Mouse (Mus musculus): ENCODE data around the gene Dna2.
"Not testable (repeated sequence)": the region's sequence is repeated elsewhere in the genome, so short reads cannot be mapped to it uniquely, and the experiment has no call there.

Gene Dna2

DNA sequence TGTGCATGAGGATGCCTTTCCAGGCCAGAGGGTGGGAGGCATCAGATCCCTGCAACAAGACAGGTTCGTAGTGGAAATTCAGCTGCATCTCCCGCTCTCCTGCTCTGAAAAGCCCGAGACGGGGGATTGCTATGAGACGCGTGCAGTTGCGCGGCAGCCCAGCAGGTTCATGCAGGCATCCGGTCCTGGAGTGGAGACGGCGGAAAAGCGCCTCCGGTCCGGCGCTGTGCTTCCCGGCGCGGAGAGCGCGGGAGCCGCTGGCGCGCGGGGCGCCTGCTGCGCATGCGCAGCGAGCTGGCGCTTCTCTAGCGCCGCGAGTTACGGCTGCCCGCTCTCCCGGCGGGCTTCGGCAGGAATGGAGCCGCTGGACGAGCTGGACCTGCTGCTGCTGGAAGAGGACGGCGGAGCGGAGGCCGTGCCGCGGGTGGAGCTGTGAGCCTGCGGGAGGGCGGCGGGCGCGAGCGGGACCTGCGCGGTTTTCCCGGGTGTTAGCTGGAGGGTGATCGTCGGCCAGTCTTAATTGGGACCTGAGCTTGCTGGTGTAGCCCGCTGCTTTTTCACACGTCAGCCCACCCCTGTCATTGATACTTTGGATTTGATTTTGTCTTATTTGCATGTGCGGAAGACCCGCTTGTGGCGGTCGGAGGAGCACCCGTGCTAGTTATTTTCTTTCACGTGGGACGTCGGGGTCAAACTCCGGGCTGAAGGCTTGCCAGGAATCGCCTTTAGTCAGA is at the start of gene Dna2:
Gene Dna2 (plus strand): TSS at position 289 of the 734 bp plus-strand sequence.
- in situ Hi-C loops (cut with MboI): no loop called here

DNA sequence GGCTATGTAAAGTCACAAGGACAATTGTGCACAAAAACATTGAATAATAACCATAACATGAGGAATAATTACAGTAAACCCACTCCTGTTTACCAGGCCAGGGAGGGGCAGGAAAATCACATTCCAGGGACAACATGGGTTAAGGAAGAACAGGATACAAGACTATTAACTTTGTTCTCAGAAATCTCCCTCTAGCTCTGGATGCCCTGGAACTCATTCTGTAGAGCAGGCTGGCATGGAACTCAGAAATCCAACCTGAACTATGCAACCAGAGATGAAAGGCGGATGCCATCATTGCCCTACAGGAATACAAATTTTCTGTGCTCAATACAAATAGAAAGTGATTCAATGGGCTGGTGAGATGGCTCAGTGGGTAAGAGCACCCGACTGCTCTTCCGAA is 49.4 kb upstream of the Dna2 start:
- in situ Hi-C loops (cut with MboI): no loop called here

DNA sequence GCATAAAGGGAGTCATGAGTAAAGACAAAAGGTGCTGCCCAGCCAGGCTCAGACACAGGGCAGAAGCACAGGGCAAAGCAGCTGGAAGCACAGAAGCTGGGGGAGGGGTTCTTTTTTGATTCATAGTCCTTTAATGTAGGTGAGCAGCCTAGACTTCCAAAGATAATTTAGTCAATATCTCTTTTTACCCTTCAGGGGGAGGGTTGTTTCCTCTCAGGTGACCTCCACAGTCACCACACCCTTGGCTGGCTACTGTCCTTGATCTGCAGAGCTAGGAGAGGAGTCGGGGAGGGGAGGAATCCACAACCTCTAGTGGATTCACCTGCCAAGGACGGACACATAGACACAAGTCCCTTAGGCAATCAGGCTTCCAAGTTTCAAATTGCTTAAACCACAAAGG is 48.8 kb upstream of the Dna2 start:
- in situ Hi-C loops (cut with MboI): no loop called here

DNA sequence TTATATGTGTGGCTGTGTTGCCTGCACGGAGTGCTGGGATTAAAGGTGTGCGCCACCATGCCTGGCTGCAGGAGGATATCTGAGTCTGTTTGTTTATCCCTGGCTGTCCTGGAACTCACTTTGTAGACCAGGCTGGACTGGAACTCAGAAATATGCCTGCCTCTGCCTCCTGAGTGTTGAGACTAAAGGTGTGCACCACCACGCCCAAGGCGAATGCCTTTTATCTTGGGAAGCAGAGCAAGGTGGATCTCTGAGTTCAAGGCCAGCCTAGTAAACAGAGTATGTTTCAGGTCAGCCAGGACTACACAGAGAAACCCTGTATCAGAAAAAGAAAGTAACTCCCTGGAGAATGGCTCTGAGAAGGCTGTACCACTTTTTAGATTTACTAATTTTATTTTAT is 46.7 kb upstream of the Dna2 start:
- in situ Hi-C loops (cut with MboI): no loop called here

DNA sequence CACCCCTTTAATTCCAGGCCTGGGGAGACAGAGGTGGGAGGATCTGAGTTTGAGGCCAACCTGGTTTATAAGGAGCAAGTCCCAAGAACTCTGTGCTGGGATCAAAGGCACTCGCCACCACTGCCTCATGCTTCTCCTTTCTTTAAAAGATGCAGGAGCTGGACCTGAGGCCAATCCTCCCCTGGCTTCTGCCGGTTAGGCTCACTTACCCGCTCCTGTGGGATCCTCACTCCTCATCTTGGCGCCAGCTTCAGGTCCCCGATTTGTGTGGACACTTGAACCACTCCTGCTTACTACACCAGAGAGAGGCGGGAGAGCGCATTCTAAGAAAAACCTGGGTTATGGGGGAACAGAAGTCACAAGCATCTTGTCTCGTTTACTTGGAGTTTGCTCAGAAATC is 45.0 kb upstream of the Dna2 start:
- in situ Hi-C loops (cut with MboI): no loop called here

DNA sequence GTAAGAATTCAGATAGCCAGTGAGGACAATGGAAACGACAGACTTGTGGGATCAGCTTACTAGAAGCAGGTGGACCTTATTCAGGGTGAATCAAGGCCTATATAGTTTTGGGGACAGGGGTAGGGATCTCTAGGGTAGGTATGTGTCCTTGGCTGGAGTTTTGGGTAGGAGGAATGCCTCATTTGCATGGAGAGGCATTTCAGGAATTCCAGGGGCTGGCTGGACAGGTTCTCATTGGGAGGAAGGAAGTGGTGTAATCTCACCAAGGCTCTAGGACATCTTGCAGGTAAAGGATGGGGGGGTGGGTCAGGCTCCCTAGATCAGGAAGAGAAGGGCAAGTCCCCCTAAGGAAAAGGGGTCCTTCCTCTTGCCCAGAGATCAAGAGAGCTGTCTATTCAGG is 44.0 kb upstream of the Dna2 start:
- in situ Hi-C loops (cut with MboI): no loop called here

DNA sequence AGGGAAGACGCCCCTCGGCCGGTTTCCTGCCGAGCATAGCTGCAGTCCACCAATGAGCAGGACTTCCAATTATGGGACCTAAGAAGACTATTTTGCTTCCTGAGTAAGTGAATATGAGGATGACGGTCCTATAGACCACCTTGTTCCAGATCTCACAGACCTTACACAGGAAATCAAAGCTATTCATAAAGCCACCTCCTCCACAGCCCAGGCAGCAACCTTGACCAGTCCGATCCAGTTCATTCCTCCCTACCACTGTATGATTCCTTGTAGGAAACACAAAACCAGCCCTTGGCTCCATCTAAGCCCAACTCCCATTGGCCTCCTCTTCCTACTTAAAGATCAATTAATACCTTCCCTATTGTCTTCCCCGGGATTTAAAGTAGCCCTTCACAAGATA is 40.5 kb upstream of the Dna2 start:
- in situ Hi-C loops (cut with MboI): no loop called here

DNA sequence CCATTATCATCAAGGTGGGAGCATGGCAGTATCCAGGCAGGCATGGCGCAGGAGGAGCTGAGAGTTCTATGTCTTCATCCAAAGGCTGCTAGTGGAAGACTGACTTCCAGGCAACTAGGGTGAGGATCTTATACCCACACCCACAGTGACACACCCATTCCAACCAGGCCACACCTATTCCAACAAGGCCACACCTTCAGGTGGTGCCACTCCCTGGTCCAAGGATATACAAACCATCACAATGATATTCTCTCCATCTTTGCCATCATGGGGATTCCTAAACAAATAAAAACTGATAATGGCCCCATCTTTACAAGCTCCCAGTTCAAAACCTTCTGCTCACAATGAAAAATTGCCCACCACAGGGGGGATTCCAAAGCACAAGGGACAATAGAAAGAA is 37.9 kb upstream of the Dna2 start, which contains the start of gene Tet1:
Gene Tet1 (minus strand): TSS at position 101 of the 400 bp plus-strand sequence.
- in situ Hi-C loops (cut with MboI): not testable (repeated sequence)

DNA sequence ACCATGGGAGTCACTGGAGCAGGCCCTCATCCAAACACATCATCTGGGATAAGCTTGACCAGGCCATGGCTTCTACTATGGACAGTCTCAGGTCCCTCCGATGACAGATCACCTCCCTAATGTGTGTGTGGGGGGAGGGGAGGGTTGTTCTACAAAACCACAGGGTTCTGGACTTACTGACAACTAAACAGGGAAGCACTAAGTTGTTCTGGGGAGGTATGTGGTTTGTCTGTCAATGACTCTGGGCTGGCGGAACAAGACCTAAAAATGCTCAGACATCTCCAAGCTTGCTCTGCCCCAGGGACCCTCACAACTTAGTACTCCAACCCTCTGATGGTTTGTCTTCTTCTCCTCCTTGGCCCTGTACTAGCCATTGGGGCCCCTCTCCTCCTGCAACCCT is 35.7 kb upstream of the Dna2 start:
- in situ Hi-C loops (cut with MboI): no loop called here

DNA sequence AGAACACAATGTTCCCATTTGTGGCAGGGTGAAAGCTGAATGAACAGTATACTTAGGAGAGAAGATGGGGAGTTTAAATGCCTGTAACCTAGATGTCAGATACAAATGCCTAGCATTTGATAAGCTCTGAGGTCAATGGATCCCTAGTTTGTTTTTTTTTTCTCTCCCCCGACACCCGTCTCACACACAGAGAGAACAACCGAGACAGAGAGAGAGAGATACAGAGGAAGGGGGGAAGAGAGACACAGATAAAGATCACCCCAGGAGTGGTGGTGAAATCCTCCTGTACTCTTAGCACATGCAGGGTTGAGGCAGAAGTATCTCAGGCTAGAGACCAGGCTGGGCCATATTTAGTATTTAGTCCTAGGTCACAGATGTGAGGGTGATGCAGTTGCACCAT is 27.8 kb upstream of the Dna2 start:
- in situ Hi-C loops (cut with MboI): no loop called here

DNA sequence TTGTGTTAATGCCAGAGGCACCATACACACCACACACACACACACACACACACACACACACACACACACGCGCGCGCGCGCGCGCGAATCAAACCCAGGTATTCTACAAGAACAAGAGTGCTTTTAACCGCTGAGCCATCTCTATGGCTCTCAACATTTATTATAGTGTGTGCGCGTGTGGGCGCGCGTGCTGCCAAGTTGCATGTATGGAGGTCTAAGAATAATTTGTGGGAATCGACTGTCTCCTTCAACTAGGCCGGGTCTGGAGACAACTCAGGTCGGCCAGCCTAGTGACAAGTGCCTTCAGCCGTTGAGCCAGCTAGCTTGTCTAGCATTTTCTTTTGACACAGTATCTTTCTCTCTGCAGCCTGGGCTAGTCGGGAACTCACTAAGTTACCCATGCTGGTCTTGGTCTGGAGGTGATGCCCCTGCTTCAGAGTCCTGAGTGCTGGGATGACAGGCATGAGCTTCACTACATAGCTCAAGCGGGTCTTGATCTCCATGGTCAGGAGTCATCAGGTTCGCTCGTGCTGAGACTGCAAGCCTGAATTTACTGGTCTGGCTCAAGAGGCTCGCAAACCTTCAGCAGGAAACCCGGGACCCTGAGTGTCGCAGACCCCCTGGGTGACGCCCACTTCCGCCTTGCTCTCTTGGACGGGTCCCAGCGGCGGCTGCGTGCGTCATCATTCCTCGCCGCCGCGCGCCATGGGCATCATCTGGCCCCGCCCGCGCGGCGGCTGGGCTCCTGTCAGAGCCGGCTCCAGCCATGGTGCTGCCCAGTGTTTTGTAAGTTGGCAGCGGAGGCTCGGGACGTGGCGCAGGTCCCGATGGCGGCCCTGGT is 26.7 kb upstream of the Dna2 start, which contains the start of gene Slc25a16:
Gene Slc25a16 (plus strand): TSS at position 709 of the 841 bp plus-strand sequence.
- in situ Hi-C loops (cut with MboI): no loop called here

DNA sequence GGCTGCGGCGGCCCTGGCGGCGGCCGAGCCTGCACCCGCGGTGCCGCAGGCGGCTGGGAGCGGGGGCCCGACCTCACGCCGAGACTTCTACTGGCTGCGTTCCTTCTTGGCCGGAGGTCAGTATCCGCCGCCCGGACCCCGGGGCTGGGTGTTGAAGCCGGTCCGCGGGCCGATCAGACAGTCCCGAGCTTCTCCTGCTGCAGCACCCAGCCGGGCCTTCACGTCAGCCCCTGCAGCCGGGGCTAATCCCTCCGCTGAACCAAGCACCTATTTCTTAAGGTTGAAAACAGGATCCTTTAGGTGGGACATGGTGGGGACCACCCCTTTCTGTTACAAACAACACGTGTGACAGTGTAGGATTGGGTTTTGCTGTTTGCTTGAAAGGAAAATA is 26.1 kb upstream of the Dna2 start:
- in situ Hi-C loops (cut with MboI): no loop called here

DNA sequence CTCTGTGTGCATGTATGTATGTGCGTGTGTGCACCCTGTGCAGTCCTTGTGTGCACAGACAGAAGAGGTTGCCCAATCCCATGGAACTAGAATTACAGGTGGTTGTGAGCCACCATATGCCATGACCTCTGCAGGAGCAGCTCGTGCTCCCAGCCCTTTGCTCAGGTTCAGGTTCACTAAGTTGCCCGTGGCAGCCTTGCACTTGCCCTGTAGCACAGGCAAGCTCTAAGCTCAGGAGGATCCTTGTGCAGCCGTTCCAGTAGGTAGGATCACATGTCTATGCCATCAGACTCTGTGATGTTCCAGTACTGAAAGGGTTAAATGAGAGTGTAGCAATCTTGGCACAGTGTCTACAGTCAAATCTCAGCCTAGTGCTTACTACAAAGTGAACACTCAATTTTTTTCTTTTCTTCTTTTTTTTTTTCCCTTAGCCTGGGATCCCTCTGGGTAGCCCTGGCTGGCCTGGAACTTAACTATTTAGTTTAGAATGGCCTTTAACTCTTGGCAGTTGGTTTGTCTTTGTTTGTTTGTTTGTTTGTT is 22.7 kb upstream of the Dna2 start:
- in situ Hi-C loops (cut with MboI): no loop called here

DNA sequence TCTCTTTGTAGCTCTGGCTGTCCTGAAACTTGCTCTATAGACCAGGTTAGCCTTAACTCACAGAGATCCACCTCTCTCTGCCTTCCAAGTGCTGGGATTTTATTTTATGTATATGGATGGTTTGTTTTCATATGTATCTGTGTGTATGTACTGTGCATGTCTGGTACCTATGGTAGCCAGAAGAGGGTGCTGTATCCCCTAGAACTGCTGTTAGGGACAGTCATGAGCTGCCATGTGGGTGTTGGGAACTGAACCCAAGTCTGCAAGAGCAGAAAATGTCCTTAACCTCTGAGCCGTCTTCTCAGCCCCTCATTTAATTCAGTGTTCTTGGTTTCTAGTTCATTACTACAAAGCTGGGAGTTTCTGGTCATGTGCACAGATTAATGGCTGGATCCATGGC is 14.4 kb upstream of the Dna2 start:
- in situ Hi-C loops (cut with MboI): no loop called here

DNA sequence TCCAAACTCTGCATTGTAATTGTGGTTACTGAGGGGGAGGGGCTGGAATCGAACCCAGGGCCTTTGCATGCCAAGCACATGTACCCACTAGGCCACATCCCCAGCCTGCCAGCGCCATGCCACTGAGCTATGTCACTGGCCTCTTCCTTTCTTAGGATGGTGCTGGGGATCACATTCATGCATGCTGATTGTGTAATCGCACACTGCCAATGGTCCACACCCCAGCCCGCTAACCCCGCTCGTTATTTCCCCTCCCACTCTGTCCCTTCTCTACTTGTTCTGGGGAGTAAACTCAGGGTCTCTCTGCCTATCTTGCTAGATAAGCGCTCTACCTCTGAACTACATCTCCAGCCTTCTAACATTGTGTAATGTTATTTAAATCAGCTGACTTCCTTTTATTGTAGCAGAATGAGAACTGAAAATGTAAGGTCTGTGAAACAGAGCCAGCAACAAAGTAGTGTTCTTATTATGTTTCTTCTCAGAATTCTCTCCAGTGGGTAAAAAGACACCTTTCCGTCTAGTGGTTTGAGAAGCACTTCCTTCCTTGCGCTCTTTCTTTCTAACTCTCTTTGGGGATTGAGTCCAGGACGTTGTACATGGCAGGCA is 1.7 kb upstream of the Dna2 start:
- in situ Hi-C loops (cut with MboI): no loop called here

DNA sequence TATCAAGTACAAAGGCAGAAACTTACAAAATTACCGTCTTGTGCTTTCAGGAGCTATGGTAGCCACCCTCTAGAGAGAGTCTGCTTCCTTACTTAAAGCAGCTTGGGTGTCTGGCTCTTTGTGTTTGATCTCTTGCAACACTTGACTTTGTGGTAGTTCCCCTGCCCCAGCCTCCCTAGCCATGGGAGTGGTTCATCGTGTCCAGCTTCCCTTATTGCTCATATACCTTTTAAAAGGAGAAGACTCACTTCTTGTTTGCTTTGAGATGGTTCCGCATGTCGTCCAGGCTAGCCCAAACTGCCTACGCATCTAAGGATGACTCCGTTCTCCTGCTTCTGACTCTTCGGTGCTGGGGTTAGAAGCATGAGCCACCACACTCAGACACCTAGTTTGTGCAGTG is 1.7 kb downstream of the Dna2 start:
- in situ Hi-C loops (cut with MboI): no loop called here

DNA sequence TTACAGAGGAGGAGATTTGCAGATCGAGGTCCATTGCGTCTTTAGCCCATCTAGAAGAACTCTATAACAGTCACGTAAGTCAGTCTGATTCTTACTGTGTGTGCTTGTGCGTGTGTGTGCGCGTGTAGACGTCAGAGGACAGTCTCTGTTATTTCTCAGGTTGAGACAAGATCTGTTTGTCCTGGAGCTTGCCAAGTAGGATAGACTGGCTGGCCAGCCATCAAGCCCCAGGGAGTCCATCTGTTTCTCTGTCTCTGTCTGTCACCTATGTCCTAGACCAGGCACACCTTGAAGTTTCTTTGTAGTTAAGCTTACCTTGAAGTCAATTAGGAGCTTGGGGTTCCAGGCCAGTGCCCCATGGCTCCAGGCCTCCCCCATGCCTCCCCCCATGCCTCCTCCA is 17.1 kb downstream of the Dna2 start:
- in situ Hi-C loops (cut with MboI): no loop called here

DNA sequence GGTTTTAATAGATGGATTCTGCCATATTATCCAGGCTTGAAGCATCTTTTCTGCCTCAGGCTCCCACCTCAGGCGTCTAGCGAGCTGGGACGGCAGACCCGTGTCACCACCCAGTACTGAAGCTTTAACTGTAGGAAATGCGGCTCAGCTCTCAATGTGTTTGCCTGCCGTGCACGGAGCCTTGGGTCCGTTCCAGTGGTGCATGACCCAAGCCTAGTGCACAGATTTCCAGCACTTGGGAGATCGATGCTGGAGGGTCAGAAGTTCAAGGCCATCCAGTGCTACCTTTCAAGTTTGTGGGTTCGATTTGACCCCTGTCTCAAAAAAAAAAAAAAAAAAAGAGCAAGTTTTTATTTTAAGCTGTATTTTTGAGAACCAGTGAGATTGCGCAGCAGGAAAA is 19.0 kb downstream of the Dna2 start:
- in situ Hi-C loops (cut with MboI): no loop called here

DNA sequence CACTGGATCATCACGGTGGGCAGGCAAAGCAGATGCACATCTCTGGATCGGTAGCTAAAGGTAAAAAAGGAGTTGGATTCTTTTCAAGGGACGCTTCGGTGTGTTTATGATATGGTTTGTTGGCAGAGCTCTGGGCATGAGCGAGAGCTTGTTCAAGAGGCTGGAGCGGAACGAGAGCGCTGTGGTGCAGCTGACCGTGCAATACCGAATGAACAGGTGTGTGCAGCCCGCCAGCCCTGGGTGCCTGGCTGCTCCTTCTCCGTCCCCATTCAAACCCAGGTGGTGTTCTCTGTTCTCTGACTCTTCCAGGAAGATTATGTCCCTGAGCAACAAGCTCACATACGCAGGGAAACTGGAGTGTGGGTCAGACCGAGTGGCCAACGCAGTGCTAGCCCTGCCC is 19.5 kb downstream of the Dna2 start:
- in situ Hi-C loops (cut with MboI): no loop called here

DNA sequence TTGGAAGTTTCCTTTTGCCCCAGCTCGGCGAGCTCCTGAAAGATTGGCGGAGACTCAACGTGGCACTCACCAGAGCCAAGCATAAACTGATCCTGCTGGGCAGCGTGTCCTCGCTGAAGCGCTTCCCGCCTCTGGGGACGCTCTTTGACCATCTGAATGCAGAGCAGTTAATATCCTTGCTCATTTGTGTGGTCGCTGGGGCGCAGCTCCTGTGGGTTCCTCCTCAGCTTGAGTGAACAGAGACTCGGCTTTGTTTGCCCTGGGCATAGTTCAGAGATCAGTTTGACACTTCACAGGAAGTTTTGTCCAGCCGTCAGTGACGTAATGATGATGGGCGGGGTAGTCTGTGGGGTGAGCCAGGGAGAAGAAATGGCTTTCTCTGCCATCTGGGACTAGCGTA is 25.0 kb downstream of the Dna2 start:
- in situ Hi-C loops (cut with MboI): no loop called here

DNA sequence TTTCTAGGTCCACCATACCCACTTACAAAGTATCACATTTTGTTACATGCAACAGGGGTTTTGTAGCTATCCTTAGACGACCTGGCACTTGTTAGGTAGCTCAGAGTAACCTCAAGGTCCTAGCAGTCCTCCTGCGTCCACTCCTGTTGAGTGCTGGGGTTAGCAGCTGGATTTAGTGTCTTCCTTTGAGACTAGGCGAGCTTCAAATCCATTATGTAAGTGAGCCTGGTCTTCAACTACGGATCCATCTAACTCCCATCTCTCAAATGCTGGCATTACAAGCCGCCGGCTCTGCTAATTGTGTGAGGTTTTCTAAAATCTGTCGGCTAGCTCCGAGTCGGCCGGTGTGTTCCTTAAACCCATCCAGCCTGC is 32.8 kb downstream of the Dna2 start:
- in situ Hi-C loops (cut with MboI): no loop called here

DNA sequence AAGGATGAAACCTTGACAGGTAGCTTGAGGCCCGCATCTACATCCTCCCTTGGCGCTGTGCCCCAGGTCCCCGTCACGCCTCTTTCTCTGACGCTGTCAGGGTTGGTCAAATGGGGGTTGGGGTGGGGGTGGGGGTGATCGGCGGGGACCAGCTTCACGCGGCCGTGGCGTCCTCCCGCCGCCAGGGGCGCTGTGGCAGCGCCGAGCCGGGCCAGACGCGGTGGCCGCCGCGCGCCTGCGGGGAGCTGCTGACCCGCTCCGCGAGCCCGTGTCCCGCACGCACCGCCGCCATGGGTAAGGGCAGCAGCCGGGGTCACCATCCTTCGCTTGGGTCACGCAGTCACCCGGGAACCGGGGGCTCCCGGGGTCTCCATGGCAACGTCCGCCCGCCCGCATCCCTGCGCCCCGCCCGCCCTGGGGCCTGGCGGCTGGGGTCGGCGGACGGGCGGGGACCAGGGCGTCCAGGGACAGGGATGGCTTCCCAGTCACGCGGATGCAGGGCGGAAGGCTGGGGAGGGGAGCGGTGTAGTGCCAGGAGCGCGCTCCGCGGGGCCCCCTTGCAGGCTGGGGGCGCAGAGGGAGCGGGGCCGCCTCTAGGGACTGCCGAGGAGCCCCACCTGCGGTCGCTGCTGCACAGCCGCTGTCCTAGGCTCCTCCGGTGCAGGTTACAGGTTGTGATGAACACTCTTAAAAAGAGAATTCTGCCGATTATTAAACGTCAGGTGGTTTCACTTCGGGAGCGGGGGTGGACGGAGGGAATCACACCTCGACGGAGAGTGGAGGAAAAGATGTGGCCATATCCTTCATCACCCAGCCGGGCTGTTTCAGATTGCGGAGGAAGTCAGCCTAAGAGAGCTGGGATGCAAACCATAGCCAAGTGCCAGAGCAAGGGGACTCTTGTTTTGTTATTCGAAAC is 33.5 kb downstream of the Dna2 start, which contains the start of gene Rufy2:
Gene Rufy2 (plus strand): TSS at position 185 of the 916 bp plus-strand sequence.
- in situ Hi-C loops (cut with MboI): no loop called here
